Mouse (Mus musculus): ENCODE measurements around the gene Cdcp2.
"Not testable (repeated sequence)": the region's sequence is repeated elsewhere in the genome, so short reads cannot be mapped to it uniquely, and the experiment has no call there.

The Cdcp2 gene

DNA sequence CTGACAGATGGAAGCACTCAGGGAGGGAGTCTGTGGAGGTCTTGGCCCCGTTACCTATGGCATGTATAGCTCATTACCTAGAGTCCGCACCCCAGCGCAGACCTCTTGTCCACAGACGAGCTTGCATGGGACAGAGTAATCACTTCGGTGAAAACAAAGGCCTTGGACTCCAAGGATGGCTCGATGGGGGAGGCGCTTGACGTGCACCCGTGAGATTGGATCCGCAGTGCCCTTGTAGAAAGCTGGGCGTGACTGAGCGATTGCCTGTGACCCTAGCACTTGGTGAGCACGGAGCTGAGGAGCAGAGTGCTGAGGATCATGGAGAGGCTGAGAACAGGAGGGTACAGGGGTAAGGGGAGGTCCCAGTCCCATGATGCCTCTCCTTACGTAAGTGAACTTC lies 5.0 kb upstream of the Cdcp2 start:
- DNase-seq (ENCODE audit: low spot score in 2 of 2), result no peak

DNA sequence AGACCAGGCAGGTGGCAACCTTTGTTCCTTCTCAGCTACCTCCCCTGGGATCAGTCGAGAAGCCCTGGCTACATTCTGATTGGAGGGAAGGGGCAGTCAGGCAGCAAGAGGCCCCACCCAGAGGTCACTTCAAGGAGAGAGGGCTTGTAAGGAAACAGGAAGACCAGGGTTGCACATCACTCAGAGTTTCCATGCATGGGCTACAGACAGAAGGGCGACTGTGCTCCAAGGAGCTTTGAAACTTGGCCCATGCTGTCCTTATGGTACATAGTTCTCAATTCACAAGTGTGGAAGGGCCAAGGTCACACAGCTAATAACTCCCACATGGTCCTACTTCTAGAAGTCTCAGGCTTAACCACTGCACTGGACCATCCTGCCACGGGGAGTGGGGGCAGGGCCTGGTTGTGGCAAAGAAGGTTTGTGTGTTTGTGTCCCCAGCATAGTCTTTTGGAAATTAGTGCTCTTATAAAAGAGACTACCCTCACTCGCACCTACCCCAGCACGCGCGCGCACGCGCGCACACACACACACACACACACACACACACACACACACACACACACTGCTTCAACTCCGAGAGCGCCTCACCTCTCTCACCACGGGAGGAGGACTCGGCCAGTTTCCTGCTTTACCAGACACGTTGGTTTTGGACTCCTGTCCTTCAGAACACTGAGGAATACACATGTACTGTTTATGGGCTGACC lies 2.1 kb upstream of the Cdcp2 start:
- no peak for DNase-seq (ENCODE audit: low spot score in 2 of 2)

DNA sequence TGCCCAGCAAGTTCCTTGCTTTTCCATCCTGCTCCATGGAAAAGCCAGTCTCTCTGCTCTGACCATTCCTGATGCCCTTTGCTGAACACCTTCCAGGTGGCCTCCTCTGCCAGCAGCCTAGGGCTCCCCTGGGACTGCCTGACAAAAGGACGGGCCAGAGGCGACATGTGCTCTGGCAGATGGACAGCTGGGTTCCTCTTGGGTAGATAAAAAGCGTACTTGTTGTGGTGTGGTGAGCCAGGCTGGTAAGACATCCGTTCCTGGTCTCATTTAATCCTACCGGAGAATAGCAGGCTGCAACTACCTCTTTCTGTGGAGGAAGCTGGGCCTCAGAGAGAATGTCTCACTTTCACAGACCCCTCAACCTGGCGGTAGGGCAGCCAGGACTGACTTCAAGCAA lies 648 bp upstream of the Cdcp2 start:
- no peak for DNase-seq (ENCODE audit: low spot score in 2 of 2)

DNA sequence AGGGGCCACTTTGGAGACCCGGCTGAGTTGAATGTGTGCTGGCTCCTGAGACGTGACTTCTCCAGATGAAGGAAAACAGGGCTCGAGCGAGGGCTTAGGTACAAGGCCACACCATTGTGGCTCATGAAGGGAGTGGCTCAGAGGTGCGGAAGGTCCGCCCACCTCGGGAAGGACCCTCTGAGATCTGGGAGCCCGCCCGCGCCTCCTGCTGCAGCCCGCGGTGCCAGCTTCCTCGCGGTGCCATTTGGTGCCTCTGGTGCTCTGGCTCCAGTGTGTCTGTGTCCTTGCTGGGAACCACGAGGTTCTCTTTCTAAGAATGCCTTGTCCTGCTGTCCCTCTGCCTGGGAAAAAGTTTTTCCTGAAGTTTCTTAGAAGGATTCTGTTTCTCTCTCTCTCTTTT lies 1.2 kb downstream of the Cdcp2 start:
- no peak for DNase-seq (ENCODE audit: low spot score in 2 of 2)

DNA sequence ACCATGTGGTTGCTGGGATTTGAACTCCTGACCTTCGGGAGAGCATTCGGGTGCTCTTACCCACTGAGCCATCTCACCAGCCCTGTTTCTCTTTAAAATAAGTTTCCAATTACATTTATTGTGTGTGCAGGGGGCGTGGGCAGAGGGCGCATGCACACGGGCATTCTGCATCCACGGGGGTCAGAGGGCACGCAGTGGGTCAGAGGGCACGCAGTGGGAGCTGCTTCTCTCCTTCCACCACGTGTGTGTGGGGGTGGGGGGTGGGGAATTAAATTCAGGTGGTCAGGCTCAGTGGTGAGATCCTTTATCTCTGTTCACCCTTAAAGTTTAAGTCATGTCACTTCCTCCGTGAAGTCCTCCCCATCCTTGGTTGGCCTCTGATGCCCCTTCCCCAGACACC lies 1.7 kb downstream of the Cdcp2 start:
- no peak for DNase-seq (ENCODE audit: low spot score in 2 of 2)

DNA sequence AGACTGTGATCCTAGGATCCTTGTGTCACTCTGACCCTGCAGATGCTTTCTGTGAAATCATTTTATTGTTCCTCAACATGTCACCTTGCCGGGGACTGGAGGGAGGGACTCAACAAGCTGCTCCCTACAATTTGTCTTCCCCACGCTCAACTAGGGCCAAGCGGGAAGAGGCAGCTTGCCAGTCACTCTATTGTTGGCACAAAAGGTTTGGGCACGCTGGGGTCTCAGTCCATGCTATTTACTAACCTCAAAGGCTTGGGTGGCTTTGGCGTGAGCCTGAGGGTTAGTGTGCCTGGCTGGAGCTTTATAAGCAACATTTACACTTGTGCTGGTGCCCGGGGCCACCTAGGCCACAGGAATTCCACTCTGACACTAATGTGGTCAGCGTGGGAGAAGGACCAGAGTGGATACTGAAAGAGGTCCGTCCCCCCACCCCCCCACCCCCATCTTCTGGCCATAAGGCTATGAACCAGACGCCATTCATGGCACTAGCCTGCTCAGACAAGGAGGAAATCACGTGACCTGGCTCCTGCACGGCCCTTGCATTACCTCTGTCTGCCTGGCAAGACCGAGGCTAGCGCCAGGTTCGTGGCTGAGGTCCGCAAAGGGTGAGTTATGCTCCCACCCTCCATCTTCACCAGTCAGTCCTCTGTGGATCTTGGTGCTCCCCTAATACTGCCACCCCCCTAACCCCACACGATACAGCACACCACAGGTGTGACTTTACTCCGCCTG lies 2.3 kb downstream of the Cdcp2 start:
- DNase-seq (ENCODE audit: low spot score in 2 of 2), result no peak

DNA sequence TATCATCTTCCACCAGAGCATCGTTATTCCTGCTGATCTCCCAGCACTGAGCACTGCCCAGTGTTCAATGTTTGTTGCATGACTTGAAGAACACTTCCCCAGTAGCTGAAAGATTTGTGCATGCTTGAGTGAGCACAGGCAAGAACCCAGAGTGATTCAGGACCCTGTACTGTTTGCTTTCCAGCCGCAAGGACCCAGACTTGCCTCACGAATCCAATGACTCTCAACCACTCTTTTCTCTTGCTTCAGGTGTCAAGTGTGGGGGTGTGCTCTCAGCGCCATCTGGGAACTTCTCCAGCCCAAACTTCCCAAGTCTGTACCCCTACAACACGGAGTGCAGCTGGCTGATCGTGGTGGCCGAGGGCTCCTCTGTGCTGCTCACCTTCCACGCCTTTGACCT lies 5.5 kb downstream of the Cdcp2 start:
- DNase-seq (ENCODE audit: low spot score in 2 of 2), result no peak

DNA sequence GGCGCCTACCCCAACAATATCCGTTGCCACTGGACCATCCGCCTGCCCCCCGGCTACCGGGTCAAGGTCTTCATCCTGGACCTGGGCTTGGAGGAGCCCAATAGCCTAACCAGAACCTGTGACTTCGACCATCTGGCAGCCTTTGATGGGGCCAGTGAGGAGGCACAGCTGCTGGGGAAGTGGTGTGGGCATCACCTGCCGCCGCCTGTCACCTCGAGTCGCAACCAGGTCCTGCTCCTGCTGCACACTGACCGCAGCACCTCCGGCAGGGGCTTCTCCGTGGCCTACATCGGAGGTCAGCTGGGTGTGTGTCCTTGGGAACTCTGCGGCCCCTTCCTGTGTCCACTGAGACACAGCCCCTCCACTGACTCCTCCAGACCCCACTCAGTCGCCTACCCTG lies 10.1 kb downstream of the Cdcp2 start:
- DNase-seq (ENCODE audit: low spot score in 2 of 2), result no peak

DNA sequence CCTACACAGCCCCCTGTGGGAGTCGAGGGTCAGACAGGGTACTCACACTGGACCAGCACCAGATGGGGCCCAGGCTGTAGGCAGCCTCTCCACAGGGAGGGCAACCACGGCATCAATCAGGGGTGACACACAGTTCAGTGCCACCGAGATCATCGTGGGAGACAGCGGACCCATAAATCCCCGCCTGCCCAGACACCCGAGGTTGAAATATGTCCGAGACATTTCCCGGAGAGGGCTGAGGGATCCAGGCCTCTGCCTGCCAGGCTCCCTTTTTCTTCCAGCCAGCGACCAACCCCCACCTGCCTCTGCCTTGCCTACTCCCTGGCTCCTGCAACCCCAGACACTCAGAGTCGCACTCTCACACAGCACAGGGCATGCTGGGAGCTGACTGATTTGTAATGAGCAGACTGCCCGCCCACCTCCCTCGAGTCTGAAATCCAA lies 11.6 kb downstream of the Cdcp2 start:
- DNase-seq (ENCODE audit: low spot score in 2 of 2), result no peak

DNA sequence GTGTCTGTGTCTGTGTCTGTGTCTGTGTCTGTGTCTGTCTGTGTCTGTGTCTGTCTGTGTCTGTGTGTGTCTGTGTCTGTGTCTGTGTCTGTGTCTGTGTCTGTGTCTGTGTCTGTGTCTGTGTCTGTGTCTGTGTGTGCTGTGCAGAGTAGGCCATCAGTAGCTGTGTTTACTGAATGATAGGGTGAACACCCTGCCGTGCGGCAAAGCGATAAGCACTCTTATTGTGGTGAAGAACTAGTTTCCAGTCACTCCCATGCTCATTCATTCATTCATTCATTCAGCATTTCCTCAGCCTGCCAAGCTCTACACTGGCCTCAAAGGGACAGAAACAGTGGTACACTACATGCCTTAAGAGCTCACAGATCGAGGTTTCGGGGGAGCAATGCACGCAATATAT lies 12.5 kb downstream of the Cdcp2 start:
- not testable (repeated sequence) for DNase-seq (ENCODE audit: low spot score in 2 of 2)

DNA sequence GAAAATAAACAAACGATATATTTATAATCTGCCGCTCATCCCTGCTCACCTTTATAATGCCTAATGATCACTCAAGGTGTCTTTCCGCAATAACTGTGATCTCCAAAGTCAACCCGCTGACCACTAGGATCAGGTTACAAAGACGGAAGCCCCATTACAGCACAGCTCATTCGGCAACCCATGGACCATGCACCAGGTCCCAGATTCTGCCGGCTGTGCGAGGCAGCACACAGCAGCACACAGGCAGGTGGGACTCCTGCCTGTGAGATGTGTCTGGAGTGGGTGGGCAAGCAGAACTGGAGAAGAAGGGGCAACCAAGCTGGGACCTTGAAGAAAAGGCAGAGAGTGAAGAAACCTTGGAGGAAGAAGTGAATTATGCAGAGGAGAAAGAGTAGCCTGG lies 17.6 kb downstream of the Cdcp2 start:
- no peak for DNase-seq (ENCODE audit: low spot score in 2 of 2)

DNA sequence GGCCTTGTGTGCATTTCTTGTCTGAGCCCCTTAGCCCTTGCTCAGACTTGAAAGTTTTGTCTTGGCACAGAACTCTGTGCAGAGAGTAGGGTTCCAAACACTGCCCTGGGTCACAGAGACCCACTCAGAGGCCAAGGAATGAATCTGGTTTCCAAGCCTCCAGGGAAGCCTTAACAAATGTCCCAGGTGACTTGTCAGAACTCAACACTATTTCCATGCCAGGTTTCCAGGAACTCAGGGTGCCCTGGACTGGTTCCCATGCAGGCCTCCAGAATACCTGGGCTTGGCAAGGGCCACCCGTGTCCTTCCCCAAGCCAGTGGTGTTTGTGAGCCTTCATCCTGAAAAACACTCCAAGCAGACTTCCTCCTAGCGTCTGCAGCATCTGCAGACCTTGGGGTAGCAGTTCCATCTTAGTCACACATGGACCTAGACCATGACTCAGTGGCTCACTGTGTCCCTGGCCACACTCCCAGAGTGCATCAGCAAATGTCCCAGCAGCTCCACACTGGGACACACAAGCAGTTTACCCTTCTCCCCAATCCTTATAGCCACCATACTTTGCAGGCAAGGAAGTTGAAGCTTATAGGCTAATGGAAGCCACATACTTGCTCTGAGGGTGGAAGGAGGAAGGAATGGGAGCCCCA lies 21.2 kb downstream of the Cdcp2 start:
- no peak for DNase-seq (ENCODE audit: low spot score in 2 of 2)

DNA sequence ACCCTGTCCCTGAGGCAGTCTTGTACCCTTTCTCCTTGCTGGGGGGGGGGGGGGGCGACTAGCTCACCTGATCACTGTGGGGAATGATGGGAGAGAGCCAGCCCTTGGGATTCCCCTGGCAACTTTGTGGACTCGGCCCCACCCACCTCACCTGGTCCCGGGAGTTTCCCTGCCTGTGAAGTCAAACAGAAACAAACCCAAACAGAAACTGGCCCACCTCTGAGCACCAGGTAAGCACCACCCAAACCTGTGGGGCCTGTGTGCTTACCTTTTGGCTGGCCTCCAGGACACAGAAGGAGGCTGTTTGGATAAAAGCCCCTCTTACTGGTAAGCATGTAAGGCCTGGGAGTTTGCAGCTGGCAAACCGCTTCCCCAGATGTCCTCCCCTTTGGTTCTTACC lies 22.4 kb downstream of the Cdcp2 start:
- DNase-seq (ENCODE audit: low spot score in 2 of 2), result no peak

DNA sequence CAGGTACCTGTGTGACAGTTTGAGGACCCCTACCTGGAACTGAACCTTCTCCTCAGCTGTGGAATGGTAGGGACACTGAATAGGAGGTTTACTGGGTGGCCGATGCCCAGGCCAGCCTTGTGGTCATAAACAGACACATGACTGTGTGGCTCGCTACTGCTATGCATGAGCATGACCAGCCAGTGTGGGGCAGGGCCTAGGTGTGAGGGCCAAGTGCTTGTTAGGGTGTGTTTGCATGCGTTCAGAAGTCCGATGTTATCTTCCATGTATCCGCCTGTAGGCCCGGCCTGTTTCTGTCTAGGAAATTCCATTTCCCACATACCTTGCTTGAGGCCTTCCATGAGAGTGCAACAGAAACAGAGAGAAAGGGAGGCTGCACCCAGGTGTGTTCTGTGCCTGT lies 24.0 kb downstream of the Cdcp2 start:
- DNase-seq (ENCODE audit: low spot score in 2 of 2), result no peak

DNA sequence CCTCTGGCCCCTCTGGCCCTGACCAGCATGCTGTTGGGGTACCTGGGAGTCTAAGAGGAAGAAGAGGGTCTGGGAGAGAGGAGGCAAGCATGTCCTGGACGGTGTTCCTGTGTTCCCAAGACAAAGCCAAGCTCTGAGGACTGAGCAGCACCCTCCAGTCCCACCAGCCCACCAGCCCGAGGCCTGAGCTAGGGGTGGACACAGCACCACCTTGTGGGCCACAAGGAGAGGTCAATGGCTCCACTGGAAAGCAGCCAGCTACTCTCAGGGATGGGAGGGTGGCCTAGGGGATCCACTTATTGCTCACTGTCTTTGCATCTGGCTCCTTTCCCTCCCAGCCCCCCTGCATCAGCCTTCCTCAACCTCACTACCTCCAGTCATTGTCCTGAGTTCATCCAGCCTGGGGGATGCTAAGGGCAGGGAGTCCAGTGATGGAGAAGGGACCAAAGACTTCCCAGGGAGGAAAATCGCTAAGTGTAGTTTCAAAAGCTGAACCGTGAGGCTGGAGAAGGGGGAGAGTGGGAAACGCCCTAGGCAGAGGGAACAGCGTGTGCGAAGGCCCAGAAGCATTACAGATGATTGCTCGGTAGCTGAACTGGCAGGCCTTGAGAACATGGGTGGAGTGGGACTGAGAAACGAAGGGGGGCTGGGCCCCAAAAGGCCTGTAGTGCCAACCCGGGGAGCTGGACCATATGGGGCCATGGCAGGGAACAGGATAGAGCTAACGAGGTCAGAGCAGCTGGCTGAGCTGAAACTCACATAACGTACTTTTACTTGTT lies 24.7 kb downstream of the Cdcp2 start:
- DNase-seq (ENCODE audit: low spot score in 2 of 2), result no peak

DNA sequence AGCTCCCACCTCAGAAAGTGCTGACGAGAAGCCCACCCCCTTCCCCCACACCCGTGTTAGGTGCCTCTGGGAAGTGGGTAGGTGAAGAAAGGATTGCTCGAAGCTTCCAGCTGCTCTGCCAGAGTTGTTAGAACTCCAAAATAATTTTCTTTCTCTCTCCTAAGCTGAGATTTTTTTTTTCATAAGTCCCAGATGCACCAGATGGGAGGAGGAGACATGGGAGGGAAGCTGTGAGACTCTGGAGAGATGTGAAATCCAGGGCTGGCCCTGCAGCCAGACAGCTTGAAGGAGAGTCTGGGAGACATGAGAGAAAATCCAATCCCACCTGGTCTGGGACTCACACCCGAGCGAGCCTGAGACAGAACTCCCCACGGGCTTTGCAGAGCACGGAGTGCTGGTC lies 27.7 kb downstream of the Cdcp2 start:
- no peak for DNase-seq (ENCODE audit: low spot score in 2 of 2)

DNA sequence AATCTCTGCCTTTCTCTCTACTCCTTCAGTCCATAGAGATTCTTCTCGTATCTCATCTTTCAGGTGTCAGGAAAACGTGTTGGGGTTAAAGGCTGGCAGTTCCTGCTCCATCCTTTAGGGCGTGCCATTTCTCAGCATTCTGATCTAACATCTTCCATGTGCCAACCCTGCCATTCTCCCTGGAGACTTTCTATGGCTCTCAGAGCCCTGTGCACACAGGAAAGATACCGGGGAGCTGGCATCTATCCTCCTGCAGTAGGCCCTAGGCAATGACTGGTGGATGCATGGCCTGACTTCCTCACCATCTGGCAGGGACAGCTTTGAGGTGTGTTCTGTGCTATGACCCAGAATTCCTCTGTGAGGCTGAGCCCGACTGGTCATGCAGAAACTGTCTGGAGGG lies 28.4 kb downstream of the Cdcp2 start:
- DNase-seq (ENCODE audit: low spot score in 2 of 2), result no peak

DNA sequence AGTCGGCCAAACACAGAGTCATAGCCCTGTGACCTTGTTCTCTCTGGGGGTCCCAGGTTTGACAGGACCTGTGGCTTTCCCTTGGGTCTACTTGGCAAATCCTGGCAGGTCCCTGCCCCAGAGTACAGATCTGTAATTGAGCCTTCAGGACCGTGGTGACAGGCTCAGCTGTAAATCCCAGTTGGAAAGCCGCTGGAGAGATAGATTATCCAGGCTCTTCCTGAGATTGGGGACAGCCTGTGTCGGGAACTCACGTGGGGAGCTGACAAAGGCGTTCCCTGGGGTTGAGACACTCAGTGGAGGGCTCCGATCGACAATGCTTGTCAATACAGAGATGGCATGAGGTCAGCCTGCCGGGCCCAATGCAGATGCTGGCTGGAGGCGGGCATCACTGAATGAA lies 29.7 kb downstream of the Cdcp2 start:
- no peak for DNase-seq (ENCODE audit: low spot score in 2 of 2)

DNA sequence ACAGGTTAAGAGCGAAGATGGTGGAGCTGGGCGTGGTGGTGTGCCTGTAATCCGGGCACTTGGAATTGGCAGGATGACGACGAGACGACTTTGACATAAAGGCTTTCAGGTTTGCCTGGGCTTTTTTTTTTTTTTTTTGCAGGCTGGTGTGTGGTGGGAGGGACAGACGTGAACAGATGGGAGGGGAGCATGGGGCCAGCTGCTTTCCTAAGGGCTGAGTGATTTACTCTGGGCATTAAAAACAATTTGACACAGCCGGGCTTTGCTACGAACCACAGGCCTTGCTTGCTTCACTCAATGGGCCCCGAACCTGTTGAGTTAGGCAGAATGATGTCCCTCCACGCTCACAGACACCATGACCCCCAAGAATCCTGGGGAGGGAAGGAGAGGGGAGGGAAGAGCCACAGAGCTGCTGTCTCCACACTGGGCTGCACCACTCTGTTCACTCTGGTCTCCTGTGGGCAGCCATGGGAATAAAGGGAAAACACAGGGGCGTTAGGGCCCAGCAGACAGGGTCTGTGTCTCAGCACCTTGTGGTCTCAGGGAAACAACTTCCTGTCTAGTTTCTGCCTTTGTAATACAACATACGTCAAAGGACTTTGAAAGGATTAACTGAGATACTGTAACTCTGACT lies 30.3 kb downstream of the Cdcp2 start:
- DNase-seq (ENCODE audit: low spot score in 2 of 2), result no peak

DNA sequence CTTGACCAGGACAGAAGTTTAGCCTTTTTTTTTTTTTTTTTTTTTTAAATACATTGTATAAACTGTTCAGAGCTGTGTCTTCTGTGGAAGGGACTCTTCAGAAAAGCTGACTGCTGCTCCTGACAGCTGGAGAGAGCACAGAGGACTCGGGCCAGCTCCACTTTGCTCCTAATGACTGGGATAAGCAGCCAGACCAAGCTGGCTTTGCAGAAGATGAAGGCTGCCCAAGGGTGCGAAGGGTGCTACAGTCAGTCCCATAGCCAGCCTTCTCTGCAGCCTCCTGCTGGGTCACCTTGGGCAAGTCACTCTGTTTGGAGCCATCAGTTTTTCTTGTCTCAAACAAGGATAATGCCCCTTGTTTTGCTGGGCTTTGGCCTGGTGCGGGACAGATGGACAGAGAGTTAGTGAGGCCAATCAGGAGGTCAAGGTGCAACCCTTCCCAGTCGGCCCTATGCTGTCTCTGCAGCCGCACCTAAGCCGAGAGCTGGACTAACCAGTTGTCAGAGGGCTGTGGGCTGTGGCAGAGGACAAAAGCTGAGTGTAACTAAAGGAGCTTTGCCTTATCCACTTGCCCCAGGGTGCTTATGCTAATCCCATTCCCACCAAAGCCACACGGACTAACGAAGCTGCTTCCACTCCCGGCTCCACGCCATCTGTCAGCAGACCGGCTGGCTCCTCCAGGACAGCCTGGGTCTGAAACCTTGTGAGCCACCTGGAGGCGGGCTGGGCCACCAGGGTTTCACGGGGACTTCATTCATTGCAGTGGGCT lies 31.4 kb downstream of the Cdcp2 start:
- no peak for DNase-seq (ENCODE audit: low spot score in 2 of 2)

DNA sequence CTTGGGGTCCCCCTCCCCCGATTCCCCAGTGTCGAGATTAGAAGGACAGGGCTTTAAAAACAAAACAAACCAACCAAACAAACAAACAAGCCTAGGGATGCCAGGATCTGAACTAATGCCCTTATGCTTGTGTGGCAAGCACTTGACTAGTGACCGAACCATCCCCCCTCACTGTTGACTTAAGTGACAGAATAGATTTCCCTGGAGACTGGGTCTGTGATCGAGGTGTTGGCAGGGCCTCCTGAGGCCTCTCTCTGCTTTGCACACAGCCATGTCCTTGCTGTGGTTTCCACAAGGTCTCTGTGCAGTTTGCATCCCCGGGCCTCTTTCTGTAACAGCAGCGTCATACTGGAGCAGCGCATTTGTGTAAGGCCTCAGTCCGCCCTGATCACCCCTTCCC lies 32.7 kb downstream of the Cdcp2 start:
- DNase-seq (ENCODE audit: low spot score in 2 of 2), result no peak

All from spleen, postnatal 4 days (tissue).